Mouse (Mus musculus): ENCODE data around the gene Gm42878.
"Not testable (repeated sequence)": the region's sequence is repeated elsewhere in the genome, so short reads cannot be mapped to it uniquely, and the experiment has no call there.

The Gm42878 gene

GRCm38 (mm10) chr5:121564468-121564895 lies 19.2 kb upstream of the Gm42878 start:
- peak; percentile 91 for DNase-seq (ENCODE audit: low read depth)

GRCm38 (mm10) chr5:121562436-121562835 lies 17.2 kb upstream of the Gm42878 start:
- DNase-seq (ENCODE audit: low read depth) = peak; percentile 19

- DNase-seq (ENCODE audit: low read depth) = no peak
Observed at GRCm38 (mm10) chr5:121549196-121549595, 3.9 kb upstream of the Gm42878 start.

- no peak for DNase-seq (ENCODE audit: low read depth)
Observed at GRCm38 (mm10) chr5:121547084-121547483, 1.8 kb upstream of the Gm42878 start.

- DNase-seq (ENCODE audit: low read depth) = peak; percentile 62
Observed at GRCm38 (mm10) chr5:121546530-121546895, 1.2 kb upstream of the Gm42878 start.

- peak; percentile 98 for DNase-seq (ENCODE audit: low read depth)
Observed at GRCm38 (mm10) chr5:121545793-121546529, 679 bp upstream of the Gm42878 start, which contains the start of gene Mapkapk5. Mapkapk5 (minus strand) TSS chr5:121545905.

GRCm38 (mm10) chr5:121543370-121543769 lies 1.9 kb downstream of the Gm42878 start:
- no peak for DNase-seq (ENCODE audit: low read depth)

GRCm38 (mm10) chr5:121541235-121541634 lies 4.0 kb downstream of the Gm42878 start:
- peak; percentile 27 for DNase-seq (ENCODE audit: low read depth)

GRCm38 (mm10) chr5:121540066-121540465 lies 5.2 kb downstream of the Gm42878 start:
- DNase-seq (ENCODE audit: low read depth) = no peak

- DNase-seq (ENCODE audit: low read depth) = no peak
Observed at GRCm38 (mm10) chr5:121537588-121537987, 7.7 kb downstream of the Gm42878 start.

GRCm38 (mm10) chr5:121536921-121537555 lies 8.2 kb downstream of the Gm42878 start:
- DNase-seq (ENCODE audit: low read depth) = no peak

- no peak for DNase-seq (ENCODE audit: low read depth)
Observed at GRCm38 (mm10) chr5:121535116-121535515, 10.2 kb downstream of the Gm42878 start.

GRCm38 (mm10) chr5:121534521-121534920 lies 10.8 kb downstream of the Gm42878 start:
- peak; percentile 56 for DNase-seq (ENCODE audit: low read depth)

- no peak for DNase-seq (ENCODE audit: low read depth)
Observed at GRCm38 (mm10) chr5:121526961-121527360, 18.3 kb downstream of the Gm42878 start.

- DNase-seq (ENCODE audit: low read depth) = no peak
Observed at GRCm38 (mm10) chr5:121526526-121526925, 18.8 kb downstream of the Gm42878 start.

- DNase-seq (ENCODE audit: low read depth) = no peak
Observed at GRCm38 (mm10) chr5:121525774-121526450, 19.4 kb downstream of the Gm42878 start.

GRCm38 (mm10) chr5:121519758-121520157 lies 25.5 kb downstream of the Gm42878 start:
- DNase-seq (ENCODE audit: low read depth) = not testable (repeated sequence)

- no peak for DNase-seq (ENCODE audit: low read depth)
Observed at GRCm38 (mm10) chr5:121518983-121519382, 26.3 kb downstream of the Gm42878 start.

GRCm38 (mm10) chr5:121510009-121510408 lies 35.3 kb downstream of the Gm42878 start:
- no peak for DNase-seq (ENCODE audit: low read depth)

- no peak for DNase-seq (ENCODE audit: low read depth)
Observed at GRCm38 (mm10) chr5:121506846-121507245, 38.4 kb downstream of the Gm42878 start.

- DNase-seq (ENCODE audit: low read depth) = peak; percentile 43
Observed at GRCm38 (mm10) chr5:121503231-121503630, 42.1 kb downstream of the Gm42878 start, which contains the start of gene Adam1b. Adam1b (minus strand) TSS chr5:121503435.

GRCm38 (mm10) chr5:121501424-121501996 lies 43.8 kb downstream of the Gm42878 start:
- DNase-seq (ENCODE audit: low read depth) = peak; percentile 25

Data from induced T-regulatory cell, adult 2 months (primary cell).